In the genomic region with DNA sequence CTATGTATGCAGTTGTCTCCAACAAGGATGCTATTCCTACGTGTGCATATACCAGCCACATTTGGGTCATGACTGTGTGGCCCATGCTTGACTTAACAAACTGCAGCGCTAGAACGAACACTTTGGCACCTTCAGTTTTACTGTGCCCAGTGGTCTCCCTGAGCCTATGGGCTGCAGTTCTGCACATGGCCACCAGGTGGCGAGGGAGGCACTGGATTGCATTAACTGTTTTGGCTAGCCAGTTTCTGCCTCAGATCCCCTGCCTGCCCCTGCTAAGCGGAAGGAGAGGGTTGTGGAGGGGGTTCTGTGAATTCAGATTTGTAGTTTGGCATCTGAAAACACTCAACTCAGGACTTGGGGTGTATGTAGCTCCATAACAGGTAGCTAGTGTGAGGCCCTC, we compare ENCODE assay signal across 9 mouse cellular contexts.
A peak's percentile ranks its signal among the peaks of the same experiment; 100 is the strongest.
DNase-seq lines count a peak whose midpoint lies in the region; ATAC-seq and TF ChIP-seq lines count a peak whose summit lies in the region.
"Had no signal": no experiment of that assay in that cellular context is flagged by ENCODE, and none has a peak within 500 bp of the region (broad histone marks: within the 10 kb centered on the region; RNA-seq: fewer than 3 reads in every experiment).

No protein-coding gene starts in this region.

- TF ChIP-seq RAD21 in MEL (IDR thresholded peaks at IDR 0.05; ENCODE audit: low read depth, low read length) = peak; percentile 61

- TF ChIP-seq CTCF in MEL (IDR thresholded peaks at IDR 0.05 in 2 of 3, conservative IDR thresholded peaks at IDR 0.05 in 1 of 3; ENCODE audit: control insufficient read depth in 1 of 3, insufficient read depth in 1 of 3, low read depth in 2 of 3, low read length in 3 of 3, poor library complexity in 1 of 3, severe bottlenecking in 1 of 3) = peak; percentile 92 to 100 (median 93)
- TF ChIP-seq CTCF in forebrain, postnatal 0 days (IDR thresholded peaks at IDR 0.05; ENCODE audit: low read depth) = peak; percentile 100

- no peak for TF ChIP-seq POLR2A in MEL (IDR thresholded peaks at IDR 0.05; ENCODE audit: control insufficient read depth in 1 of 2, insufficient read depth in 1 of 2, low read depth in 1 of 2, low read length in 2 of 2, poor library complexity in 1 of 2)

- no peak overlapping the region for H3K4me3 ChIP-seq in MEL (ENCODE audit: control insufficient read depth in 1 of 2, insufficient read depth in 1 of 2, low read depth in 2 of 2, low read length in 2 of 2)
- H3K4me3 ChIP-seq in forebrain, postnatal 0 days (ENCODE audit: low read depth, low read length) = no peak overlapping the region
- no peak overlapping the region for H3K4me3 ChIP-seq in hindbrain, embryonic 13.5 days

- peak; percentile 77 for DNase-seq in MEL (ENCODE audit: low read depth, low spot score)
- DNase-seq in c-Kit-positive CD71-positive TER-119-positive erythroid progenitor cells, embryonic 14.5 days (ENCODE audit: low spot score) = peak; percentile 67
- peak; percentile 92 for DNase-seq in forebrain, postnatal 0 days
- DNase-seq in layer of hippocampus, postnatal 14 days (ENCODE audit: low spot score in 2 of 2) = peak; percentile 82 to 85
- peak; percentile 83 for DNase-seq in lung, postnatal 14 days
- DNase-seq in ovary, postnatal 36 days (ENCODE audit: low spot score) = peak; percentile 76
- DNase-seq in thymus, postnatal 14 days = peak; percentile 82

- H3K9me3 ChIP-seq in MEL (replicated peaks; ENCODE audit: insufficient read depth, low read length) = no peaks in the 10 kb centered on the region
- H3K9me3 ChIP-seq in forebrain, postnatal 0 days (ENCODE audit: low read length) = no peaks in the 10 kb centered on the region
- no peaks in the 10 kb centered on the region for H3K9me3 ChIP-seq in hindbrain, embryonic 13.5 days

- peak; percentile 75 for ATAC-seq in forebrain, postnatal 0 days
- 0 out of 2 replicates have a peak, but pooled peaks have one; percentile 15 for ATAC-seq in hindbrain, embryonic 13.5 days (ENCODE audit: low FRiP score)

- H3K4me2 ChIP-seq in forebrain, postnatal 0 days (ENCODE audit: low read depth) = no peak overlapping the region
- H3K4me2 ChIP-seq in hindbrain, embryonic 13.5 days = no peak overlapping the region

- 28% methylated on average over 5 of the region's 5 CpGs for WGBS in forebrain, postnatal 0 days
- 36% methylated on average over 5 of the region's 5 CpGs for WGBS in hindbrain, embryonic 13.5 days

- H3K27me3 ChIP-seq in MEL (ENCODE audit: control insufficient read depth in 1 of 2, insufficient read depth in 2 of 2, low read length in 2 of 2) = no peaks in the 10 kb centered on the region
- H3K27me3 ChIP-seq in forebrain, postnatal 0 days (ENCODE audit: insufficient read depth, low read length) = no peaks in the 10 kb centered on the region
- H3K27me3 ChIP-seq in hindbrain, embryonic 13.5 days = no peaks in the 10 kb centered on the region

- peaks cover 0 to 3% of the 10 kb centered on the region in 2 experiments; a peak in 2 of 4 replicates for H3K36me3 ChIP-seq in MEL (ENCODE audit: control insufficient read depth in 1 of 2, insufficient read depth in 2 of 2, low read length in 2 of 2)
- peaks cover 41% of the 10 kb centered on the region for H3K36me3 ChIP-seq in forebrain, postnatal 0 days (ENCODE audit: insufficient read depth)
- H3K36me3 ChIP-seq in hindbrain, embryonic 13.5 days = peaks cover 39% of the 10 kb centered on the region

- no peaks in the 10 kb centered on the region for H3K79me2 ChIP-seq in MEL (ENCODE audit: control insufficient read depth, insufficient read depth, low read length, poor library complexity)

- H3K27ac ChIP-seq in MEL (ENCODE audit: control insufficient read depth, low read depth, low read length) = no peak overlapping the region
- H3K27ac ChIP-seq in forebrain, postnatal 0 days (ENCODE audit: low read depth, low read length) = no peak overlapping the region
- H3K27ac ChIP-seq in hindbrain, embryonic 13.5 days = no peak overlapping the region
- H3K27ac ChIP-seq: macrophage had no signal

- no peak overlapping the region for H3K9ac ChIP-seq in MEL (ENCODE audit: control insufficient read depth, low read depth, low read length, poor library complexity, severe bottlenecking)
- H3K9ac ChIP-seq in forebrain, postnatal 0 days = no peak overlapping the region
- H3K9ac ChIP-seq in hindbrain, embryonic 13.5 days = no peak overlapping the region

- no peaks in the 10 kb centered on the region for H3K4me1 ChIP-seq in MEL (ENCODE audit: control insufficient read depth in 1 of 2, insufficient read depth in 2 of 2, low read length in 2 of 2)
- H3K4me1 ChIP-seq in forebrain, postnatal 0 days (ENCODE audit: insufficient read depth) = no peaks in the 10 kb centered on the region
- peaks cover 10% of the 10 kb centered on the region for H3K4me1 ChIP-seq in hindbrain, embryonic 13.5 days (replicated peaks)

- TF ChIP-seq EP300 in MEL (IDR thresholded peaks at IDR 0.05; ENCODE audit: low read depth in 1 of 2, low read length in 2 of 2) = no peak

TF ChIP-seq in MEL, 35 proteins besides CTCF, POLR2A, EP300 and RAD21:
- TF ChIP-seq POLR2AphosphoS5 (IDR thresholded peaks at IDR 0.05; ENCODE audit: borderline replicate concordance, low read depth, low read length) = no peak
- peak; percentile 42; the same call in 1 of the 2 replicates for TF ChIP-seq ZC3H11A (IDR thresholded peaks at IDR 0.05; ENCODE audit: low read depth, low read length)
- TF ChIP-seq ZKSCAN1 (IDR thresholded peaks at IDR 0.05; ENCODE audit: low read depth, low read length) = no peak
- no peak for TF ChIP-seq ETS1 (IDR thresholded peaks at IDR 0.05; ENCODE audit: low read depth, low read length)
- no peak for TF ChIP-seq HCFC1 (IDR thresholded peaks at IDR 0.05; ENCODE audit: low read depth, low read length)
- TF ChIP-seq SMC3 (IDR thresholded peaks at IDR 0.05; ENCODE audit: low read depth, low read length) = peak; percentile 93
- TF ChIP-seq MYC (IDR thresholded peaks at IDR 0.05; ENCODE audit: low read depth, low read length) = no peak
- no peak for TF ChIP-seq NELFE (IDR thresholded peaks at IDR 0.05; ENCODE audit: low read depth, low read length)
- no peak for TF ChIP-seq E2F4 (IDR thresholded peaks at IDR 0.05; ENCODE audit: borderline replicate concordance, low read depth, low read length)
- TF ChIP-seq TAL1 (IDR thresholded peaks at IDR 0.05; ENCODE audit: low read length) = no peak
